Mouse (Mus musculus): ENCODE results near the gene Myoz1. TPM values are rescaled to one million over a fixed set of nuclear protein-coding genes. Genes with fewer than 3 reads are reported as not detected.

Gene Myoz1
- polyA plus RNA-seq, 1 experiment, result not detected

GRCm38 (mm10) chr14:20694884-20695760 is 38.8 kb upstream of the Myoz1 start, which contains the start of gene Fut11:
TSS of gene Fut11 (plus strand) at chr14:20694968.
- H3K4me3 ChIP-seq (ENCODE audit: insufficient read depth, low read length), result peak within 1 kb of the TSS; percentile 50
- H3K27ac ChIP-seq (ENCODE audit: insufficient read depth, low read length), result peak within 1 kb of the TSS; percentile 80
- peaks cover 5% of the 10 kb centered on the region for H3K4me1 ChIP-seq (ENCODE audit: control insufficient read depth, insufficient read depth, low read length)
- TF ChIP-seq POLR2A (IDR thresholded peaks at IDR 0.05; ENCODE audit: low read depth, low read length), result peak; percentile 75
- no peak for TF ChIP-seq CTCF (IDR thresholded peaks at IDR 0.05; ENCODE audit: borderline replicate concordance, insufficient read depth, low read length)

GRCm38 (mm10) chr14:20694185-20694883 is 38.0 kb upstream of the Myoz1 start:
- peak overlapping the region; percentile 50 for H3K4me3 ChIP-seq (ENCODE audit: insufficient read depth, low read length)
- peaks cover 5% of the 10 kb centered on the region for H3K4me1 ChIP-seq (ENCODE audit: control insufficient read depth, insufficient read depth, low read length)
- no peak for TF ChIP-seq CTCF (IDR thresholded peaks at IDR 0.05; ENCODE audit: borderline replicate concordance, insufficient read depth, low read length)
- no peak for TF ChIP-seq POLR2A (IDR thresholded peaks at IDR 0.05; ENCODE audit: low read depth, low read length)
- H3K27ac ChIP-seq (ENCODE audit: insufficient read depth, low read length), result no peak overlapping the region

GRCm38 (mm10) chr14:20693589-20694101 is 37.3 kb upstream of the Myoz1 start:
- Histone ChIP-seq H3K27ac (ENCODE audit: insufficient read depth, low read length) (no peak overlapping the region), H3K4me3 (ENCODE audit: insufficient read depth, low read length) (no peak overlapping the region)

GRCm38 (mm10) chr14:20691772-20692171 is 35.4 kb upstream of the Myoz1 start:
- TF ChIP-seq POLR2A (IDR thresholded peaks at IDR 0.05; ENCODE audit: low read depth, low read length), result no peak
- TF ChIP-seq CTCF (IDR thresholded peaks at IDR 0.05; ENCODE audit: borderline replicate concordance, insufficient read depth, low read length), result no peak
- peaks cover 2% of the 10 kb centered on the region; the same call in 1 of the 2 replicates for H3K4me1 ChIP-seq (ENCODE audit: control insufficient read depth, insufficient read depth, low read length)
- H3K27ac ChIP-seq (ENCODE audit: insufficient read depth, low read length), result no peak overlapping the region
- H3K4me3 ChIP-seq (ENCODE audit: insufficient read depth, low read length), result no peak overlapping the region

More at GRCm38 (mm10) chr14:20693589-20694101, 37.3 kb upstream of the Myoz1 start:
- peaks cover 4% of the 10 kb centered on the region for H3K4me1 ChIP-seq (ENCODE audit: control insufficient read depth, insufficient read depth, low read length)
- TF ChIP-seq CTCF (IDR thresholded peaks at IDR 0.05; ENCODE audit: borderline replicate concordance, insufficient read depth, low read length) (no peak), POLR2A (IDR thresholded peaks at IDR 0.05; ENCODE audit: low read depth, low read length) (no peak)

- no peak overlapping the region for H3K4me3 ChIP-seq (ENCODE audit: insufficient read depth, low read length)
- no peak for TF ChIP-seq POLR2A (IDR thresholded peaks at IDR 0.05; ENCODE audit: low read depth, low read length)
- TF ChIP-seq CTCF (IDR thresholded peaks at IDR 0.05; ENCODE audit: borderline replicate concordance, insufficient read depth, low read length), result no peak
- H3K4me1 ChIP-seq (ENCODE audit: control insufficient read depth, insufficient read depth, low read length), result no peaks in the 10 kb centered on the region
- H3K27ac ChIP-seq (ENCODE audit: insufficient read depth, low read length), result no peak overlapping the region
Observed at GRCm38 (mm10) chr14:20689009-20689408, 32.7 kb upstream of the Myoz1 start.

GRCm38 (mm10) chr14:20686576-20686975 is 30.2 kb upstream of the Myoz1 start:
- no peak overlapping the region for H3K27ac ChIP-seq (ENCODE audit: insufficient read depth, low read length)
- no peaks in the 10 kb centered on the region for H3K4me1 ChIP-seq (ENCODE audit: control insufficient read depth, insufficient read depth, low read length)
- H3K4me3 ChIP-seq (ENCODE audit: insufficient read depth, low read length), result no peak overlapping the region
- TF ChIP-seq POLR2A (IDR thresholded peaks at IDR 0.05; ENCODE audit: low read depth, low read length) (no peak), CTCF (IDR thresholded peaks at IDR 0.05; ENCODE audit: borderline replicate concordance, insufficient read depth, low read length) (no peak)

GRCm38 (mm10) chr14:20682498-20682897 is 26.2 kb upstream of the Myoz1 start:
- Histone ChIP-seq H3K27ac (ENCODE audit: insufficient read depth, low read length) (no peak overlapping the region), H3K4me1 (ENCODE audit: control insufficient read depth, insufficient read depth, low read length) (no peaks in the 10 kb centered on the region), H3K4me3 (ENCODE audit: insufficient read depth, low read length) (no peak overlapping the region)
- TF ChIP-seq CTCF (IDR thresholded peaks at IDR 0.05; ENCODE audit: borderline replicate concordance, insufficient read depth, low read length), result no peak
- no peak for TF ChIP-seq POLR2A (IDR thresholded peaks at IDR 0.05; ENCODE audit: low read depth, low read length)

GRCm38 (mm10) chr14:20681742-20682141 is 25.4 kb upstream of the Myoz1 start:
- no peak overlapping the region for H3K4me3 ChIP-seq (ENCODE audit: insufficient read depth, low read length)
- H3K4me1 ChIP-seq (ENCODE audit: control insufficient read depth, insufficient read depth, low read length), result no peaks in the 10 kb centered on the region
- no peak overlapping the region for H3K27ac ChIP-seq (ENCODE audit: insufficient read depth, low read length)
- no peak for TF ChIP-seq CTCF (IDR thresholded peaks at IDR 0.05; ENCODE audit: borderline replicate concordance, insufficient read depth, low read length)
- no peak for TF ChIP-seq POLR2A (IDR thresholded peaks at IDR 0.05; ENCODE audit: low read depth, low read length)

GRCm38 (mm10) chr14:20677906-20678305 is 21.6 kb upstream of the Myoz1 start:
- peaks cover 4% of the 10 kb centered on the region; the same call in 1 of the 2 replicates for H3K4me1 ChIP-seq (ENCODE audit: control insufficient read depth, insufficient read depth, low read length)
- TF ChIP-seq CTCF (IDR thresholded peaks at IDR 0.05; ENCODE audit: borderline replicate concordance, insufficient read depth, low read length) (no peak), POLR2A (IDR thresholded peaks at IDR 0.05; ENCODE audit: low read depth, low read length) (no peak)

More at GRCm38 (mm10) chr14:20677906-20678305, 21.6 kb upstream of the Myoz1 start:
- Histone ChIP-seq H3K4me3 (ENCODE audit: insufficient read depth, low read length) (no peak overlapping the region), H3K27ac (ENCODE audit: insufficient read depth, low read length) (no peak overlapping the region)
